Mouse (Mus musculus) brain, embryonic 14.5 days (tissue): ENCODE data around the gene Mybpc3.

Experiments used
- CTCF ChIP-seq: fragments of 200-500 bp; IDR thresholded peaks from 2 replicates; pipeline ENCODE4 v1.5.1; 2012; ENCODE audit warnings: inconsistent platforms, mild to moderate bottlenecking, moderate library complexity, borderline replicate concordance; ENCODE audit not compliant: insufficient read depth, insufficient read length; ENCODE audit errors: extremely low read depth
- POLR2A ChIP-seq: fragments of 200-500 bp; IDR thresholded peaks from 2 replicates; pipeline ENCODE4 v1.6.1; 2012; ENCODE audit warnings: mild to moderate bottlenecking, inconsistent platforms, borderline replicate concordance; ENCODE audit not compliant: poor library complexity, insufficient read depth, insufficient read length, severe bottlenecking; ENCODE audit errors: extremely low read depth

GRCm38 (mm10) chr2:91080784-91081513 lies 37.0 kb upstream of the Mybpc3 start:
- TF ChIP-seq POLR2A (no peak), CTCF (no peak)
